Mouse (Mus musculus): ENCODE measurements around the gene Capns1. TPM values are rescaled to one million over a fixed set of nuclear protein-coding genes. Genes with fewer than 3 reads are reported as not detected.

Gene Capns1
- total and polyA plus RNA-seq, 3 experiments, result 31.7 to 354 TPM; not detected in 1

DNA sequence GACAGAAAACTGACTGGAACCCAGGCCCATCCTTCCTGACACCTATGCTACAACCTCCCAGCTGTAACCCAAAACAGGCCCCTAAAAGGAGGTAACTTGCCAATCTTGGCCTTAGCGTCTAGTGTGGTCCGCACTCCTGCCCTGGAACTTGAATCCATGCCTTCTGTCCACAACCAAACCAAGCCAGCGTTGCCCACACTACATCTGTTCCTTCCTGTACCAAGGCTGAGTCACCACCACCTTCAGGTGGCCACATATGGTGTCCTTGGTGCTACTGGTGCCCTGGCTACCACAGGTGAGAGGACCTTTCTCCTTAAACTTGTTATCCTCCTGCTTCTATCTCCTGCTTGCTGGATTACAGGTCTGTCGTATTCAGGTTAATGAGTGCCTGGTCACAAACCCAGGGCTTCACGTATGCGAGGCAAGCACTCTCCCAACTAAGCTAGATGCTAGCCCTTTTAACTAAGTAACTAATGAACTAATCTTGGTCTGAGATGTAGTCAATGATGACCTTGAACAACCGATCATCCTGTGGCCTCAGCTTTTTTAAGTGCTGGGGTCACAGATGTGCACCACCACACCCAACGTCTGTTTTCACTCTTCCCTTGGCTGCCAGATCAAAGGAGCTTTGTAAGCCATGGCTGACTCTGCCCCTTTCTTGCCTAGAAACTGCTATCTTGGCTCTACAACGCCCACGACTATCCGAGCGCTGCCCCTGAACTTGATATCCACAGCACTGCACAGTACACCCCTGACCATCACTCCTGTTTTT lies 10.1 kb downstream of the Capns1 start:
- DNase-seq (ENCODE audit: low read depth, low spot score), result no peak
- Histone ChIP-seq H3K36me3 (ENCODE audit: control insufficient read depth in 1 of 2, insufficient read depth in 2 of 2, low read length in 2 of 2) (peaks cover 3 to 4% of the 10 kb centered on the region in 2 experiments), H3K27ac (ENCODE audit: control insufficient read depth, low read depth, low read length) (no peak overlapping the region)

DNA sequence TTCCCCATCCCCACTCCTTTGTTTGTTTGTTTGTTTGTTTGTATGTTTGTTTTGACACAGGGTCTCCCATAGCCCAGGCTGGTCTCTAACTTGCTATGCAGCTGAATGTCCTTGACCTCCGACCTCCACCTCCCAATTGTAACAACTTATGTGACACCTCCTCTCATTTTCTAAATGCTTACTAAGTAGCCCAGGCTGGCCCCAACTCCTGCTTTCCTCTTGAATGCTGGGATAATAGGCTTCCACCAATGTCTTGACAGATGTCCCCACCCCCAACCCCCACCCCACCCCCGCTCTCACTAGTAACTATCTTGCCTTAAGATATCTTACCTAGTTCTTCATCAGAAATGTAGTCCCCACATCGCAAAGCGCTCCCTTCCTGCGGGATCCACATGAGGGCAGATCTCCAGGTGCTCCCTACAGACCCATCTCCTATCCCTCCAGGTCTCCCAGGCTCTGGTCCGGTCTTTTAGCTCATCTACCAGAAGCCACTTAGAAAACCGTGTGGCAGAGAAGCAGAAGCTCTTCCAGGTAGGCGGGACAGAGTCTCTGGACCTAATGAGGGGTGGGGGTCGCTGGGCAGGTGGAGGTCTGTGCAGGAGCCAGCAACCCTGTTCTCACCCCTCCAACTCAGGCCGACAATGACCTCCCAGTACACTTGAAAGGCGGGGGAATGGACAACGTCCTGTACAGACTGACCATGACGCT lies 13.8 kb downstream of the Capns1 start:
- Histone ChIP-seq H3K9ac (ENCODE audit: control insufficient read depth, low read depth, low read length, poor library complexity, severe bottlenecking) (peak overlapping the region; percentile 45; the same call in 1 of the 2 replicates), H3K4me1 (ENCODE audit: control insufficient read depth in 1 of 2, insufficient read depth in 2 of 2, low read length in 2 of 2) (peaks cover 0 to 4% of the 10 kb centered on the region in 2 experiments; a peak in 1 of 4 replicates), H3K36me3 (ENCODE audit: control insufficient read depth in 1 of 2, insufficient read depth in 2 of 2, low read length in 2 of 2) (peaks cover 0 to 3% of the 10 kb centered on the region in 2 experiments; a peak in 3 of 4 replicates), H3K4me3 (ENCODE audit: control insufficient read depth in 1 of 2, insufficient read depth in 1 of 2, low read depth in 2 of 2, low read length in 2 of 2) (peak overlapping the region; percentile 40 to 41; a peak in 2 of 4 replicates), H3K27ac (ENCODE audit: control insufficient read depth, low read depth, low read length) (no peak overlapping the region), H3K27me3 (ENCODE audit: control insufficient read depth in 1 of 2, insufficient read depth in 2 of 2, low read length in 2 of 2) (no peaks in the 10 kb centered on the region), H3K79me2 (ENCODE audit: control insufficient read depth, insufficient read depth, low read length, poor library complexity) (no peaks in the 10 kb centered on the region), H3K9me3 (replicated peaks; ENCODE audit: insufficient read depth, low read length) (no peaks in the 10 kb centered on the region)
- no peak for TF ChIP-seq POLR2AphosphoS2 (IDR thresholded peaks at IDR 0.05; ENCODE audit: low read length)
- no peak for DNase-seq (ENCODE audit: low read depth, low spot score)

More for the DNA sequence above, 10.1 kb downstream of the Capns1 start:
- no peak overlapping the region for H3K4me3 ChIP-seq (ENCODE audit: control insufficient read depth in 1 of 2, insufficient read depth in 1 of 2, low read depth in 2 of 2, low read length in 2 of 2)
- no peaks in the 10 kb centered on the region for H3K9me3 ChIP-seq (replicated peaks; ENCODE audit: insufficient read depth, low read length)
- TF ChIP-seq MXI1 (IDR thresholded peaks at IDR 0.05; ENCODE audit: low read depth, low read length) (no peak), ZKSCAN1 (IDR thresholded peaks at IDR 0.05; ENCODE audit: low read depth, low read length) (no peak), ZMIZ1 (IDR thresholded peaks at IDR 0.05; ENCODE audit: low read depth, low read length) (no peak), MYB (IDR thresholded peaks at IDR 0.05; ENCODE audit: low read depth, low read length) (no peak), MAFK (IDR thresholded peaks at IDR 0.05; ENCODE audit: borderline replicate concordance, low read depth, low read length) (no peak), ETS1 (IDR thresholded peaks at IDR 0.05; ENCODE audit: low read depth, low read length) (no peak), USF1 (IDR thresholded peaks at IDR 0.05; ENCODE audit: low read depth, low read length) (no peak), USF2 (IDR thresholded peaks at IDR 0.05; ENCODE audit: borderline replicate concordance in 1 of 2, insufficient read depth in 1 of 2, low read depth in 1 of 2, low read length in 2 of 2) (no peak), NRF1 (IDR thresholded peaks at IDR 0.05; ENCODE audit: insufficient read depth, low read depth, low read length, poor library complexity, severe bottlenecking) (no peak), TAL1 (IDR thresholded peaks at IDR 0.05; ENCODE audit: low read length) (no peak), TBP (IDR thresholded peaks at IDR 0.05; ENCODE audit: low read depth, low read length) (no peak), SMC3 (IDR thresholded peaks at IDR 0.05; ENCODE audit: low read depth, low read length) (no peak), POLR2AphosphoS2 (IDR thresholded peaks at IDR 0.05; ENCODE audit: low read length) (no peak), GATA1 (IDR thresholded peaks at IDR 0.05; ENCODE audit: low read depth, low read length) (no peak), NELFE (IDR thresholded peaks at IDR 0.05; ENCODE audit: low read depth, low read length) (no peak), MYC (IDR thresholded peaks at IDR 0.05; ENCODE audit: low read depth, low read length) (no peak), CHD1 (IDR thresholded peaks at IDR 0.05; ENCODE audit: low read depth, low read length) (no peak)
- H3K79me2 ChIP-seq (ENCODE audit: control insufficient read depth, insufficient read depth, low read length, poor library complexity), result peaks cover 5% of the 10 kb centered on the region; the same call in 1 of the 2 replicates
- H3K27me3 ChIP-seq (ENCODE audit: control insufficient read depth in 1 of 2, insufficient read depth in 2 of 2, low read length in 2 of 2), result no peaks in the 10 kb centered on the region
- peaks cover 0 to 9% of the 10 kb centered on the region in 2 experiments; a peak in 2 of 4 replicates for H3K4me1 ChIP-seq (ENCODE audit: control insufficient read depth in 1 of 2, insufficient read depth in 2 of 2, low read length in 2 of 2)
- H3K9ac ChIP-seq (ENCODE audit: control insufficient read depth, low read depth, low read length, poor library complexity, severe bottlenecking), result no peak overlapping the region
